Mouse (Mus musculus) midbrain, embryonic 16.5 days (tissue): ENCODE data around the gene Skint9. TPM values are rescaled to one million over a fixed set of nuclear protein-coding genes. Genes with fewer than 3 reads are reported as not detected.
"Not testable (repeated sequence)": the region's sequence is repeated elsewhere in the genome, so short reads cannot be mapped to it uniquely, and the experiment has no call there.

Source experiments
- ATAC-seq: fragments of 200-750 bp; cut with Nextera tagmentation; 2 replicates; pipeline ENCODE4 v1.8.0; 2017; ENCODE audit warnings: moderate TSS enrichment
- H3K27ac ChIP-seq: fragments of 300-500 bp; sonication (generic); 2 replicates; pipeline ENCODE4 v1.5.1; 2014; ENCODE audit warnings: mild to moderate bottlenecking, low read length, mixed read lengths
- H3K27me3 ChIP-seq: fragments of 300-500 bp; sonication (generic); 2 replicates; pipeline ENCODE4 v1.6.1; 2014; ENCODE audit warnings: low read depth, low read length, mixed read lengths; ENCODE audit not compliant: control insufficient read depth, insufficient read depth
- H3K36me3 ChIP-seq: fragments of 300-500 bp; sonication (generic); 2 replicates; pipeline ENCODE4 v1.6.1; 2014; ENCODE audit warnings: mild to moderate bottlenecking, low read length, moderate library complexity, mixed read lengths; ENCODE audit not compliant: control insufficient read depth, insufficient read depth
- H3K4me1 ChIP-seq: fragments of 300-500 bp; sonication (generic); 2 replicates; pipeline ENCODE4 v1.6.1; 2014; ENCODE audit warnings: mild to moderate bottlenecking, low read length, mixed read lengths; ENCODE audit not compliant: control insufficient read depth, insufficient read depth
- H3K4me2 ChIP-seq: fragments of 300-500 bp; sonication (generic); 2 replicates; pipeline ENCODE4 v1.6.1; 2014; ENCODE audit warnings: mild to moderate bottlenecking, low read length, mixed read lengths
- H3K4me3 ChIP-seq: fragments of 300-500 bp; sonication (generic); 2 replicates; pipeline ENCODE4 v1.5.1; 2014; ENCODE audit warnings: low read depth, mild to moderate bottlenecking, low read length, moderate library complexity, mixed read lengths
- H3K9ac ChIP-seq: fragments of 300-500 bp; sonication (generic); 2 replicates; pipeline ENCODE4 v1.6.1; 2014; ENCODE audit warnings: low read depth, low read length, mixed read lengths
- H3K9me3 ChIP-seq: fragments of 300-500 bp; sonication (generic); replicated peaks from 2 replicates; pipeline ENCODE4 v1.6.1; 2014; ENCODE audit warnings: mild to moderate bottlenecking, low read length, mixed read lengths; ENCODE audit not compliant: control insufficient read depth, poor library complexity, severe bottlenecking
- WGBS: fragments of 180-500 bp; shearing (Covaris S2); extraction: QIAGEN DNeasy Blood & Tissue Kit; methylation state at CpG from one replicate; pipeline ENCODE4 v1.1.7; 2014; 5-methylcytosine and 5-hydroxymethylcytosine counted together
- polyA plus RNA-seq: library from polyadenylated mRNA; unstranded; fragments of >200 nt; fragmentation: Nextera tagmentation; extraction: Ambion mirVana; gene quantifications from 2 replicates; pipeline ENCODE4 v1.2.1, GENCODE M21; 2015

Skint9 gene
- polyA plus RNA-seq: not detected in 2 replicates

GRCm38 (mm10) chr4:112433885-112434284 is at the start of gene Skint9:
Gene Skint9, minus strand, starts transcription at chr4:112433985.
- no peak for ATAC-seq

GRCm38 (mm10) chr4:112432685-112433084 is 1.1 kb downstream of the Skint9 start:
- H3K27ac ChIP-seq: no peak overlapping the region
- WGBS: 78% methylated on average over 1 of the region's 1 CpGs
- no peaks in the 10 kb centered on the region for H3K27me3 ChIP-seq
- no peak for ATAC-seq
- no peaks in the 10 kb centered on the region for H3K4me1 ChIP-seq
- H3K9ac ChIP-seq: no peak overlapping the region
- H3K4me2 ChIP-seq: no peak overlapping the region
- H3K36me3 ChIP-seq: no peaks in the 10 kb centered on the region
- peaks cover 17% of the 10 kb centered on the region for H3K9me3 ChIP-seq
- H3K4me3 ChIP-seq: no peak overlapping the region

More at GRCm38 (mm10) chr4:112433885-112434284, at the start of gene Skint9:
- no peak within 1 kb of the TSS for H3K9ac ChIP-seq
- H3K9me3 ChIP-seq: peaks cover 18% of the 10 kb centered on the region
- H3K36me3 ChIP-seq: no peaks in the 10 kb centered on the region
- H3K27me3 ChIP-seq: no peaks in the 10 kb centered on the region
- no peak within 1 kb of the TSS for H3K4me3 ChIP-seq
- H3K27ac ChIP-seq: no peak within 1 kb of the TSS
- H3K4me2 ChIP-seq: no peak within 1 kb of the TSS
- no peaks in the 10 kb centered on the region for H3K4me1 ChIP-seq

GRCm38 (mm10) chr4:112432223-112432622 is 1.6 kb downstream of the Skint9 start:
- no peak overlapping the region for H3K4me3 ChIP-seq
- H3K36me3 ChIP-seq: no peaks in the 10 kb centered on the region
- no peak overlapping the region for H3K4me2 ChIP-seq
- no peaks in the 10 kb centered on the region for H3K4me1 ChIP-seq
- no peak for ATAC-seq
- peaks cover 16% of the 10 kb centered on the region for H3K9me3 ChIP-seq
- H3K9ac ChIP-seq: no peak overlapping the region
- H3K27me3 ChIP-seq: no peaks in the 10 kb centered on the region
- H3K27ac ChIP-seq: no peak overlapping the region

- not testable (repeated sequence) for H3K4me2 ChIP-seq, H3K4me1 ChIP-seq, H3K27me3 ChIP-seq, H3K9me3 ChIP-seq, H3K36me3 ChIP-seq, H3K9ac ChIP-seq, H3K27ac ChIP-seq, ATAC-seq, H3K4me3 ChIP-seq
- WGBS: 90% methylated on average over 14 of the region's 17 CpGs
Observed at GRCm38 (mm10) chr4:112349111-112349510, 84.7 kb downstream of the Skint9 start.

Other genes with a start within 250 kb of the Skint9 start
- gene Skint3, start 201.7 kb downstream of the Skint9 start, polyA plus RNA-seq: not detected in 2 replicates
- gene Skint2, start 123.2 kb upstream of the Skint9 start, polyA plus RNA-seq: not detected in 2 replicates